Mouse (Mus musculus): Measurements from ENCODE around the gene Efna3.
A peak's percentile ranks its signal among the peaks of the same experiment; 100 is the strongest.

- peak; percentile 10; the same call in 1 of the 2 replicates for TF ChIP-seq CTCF (IDR thresholded peaks at IDR 0.05; ENCODE audit: low read depth, low read length)
- no peak for TF ChIP-seq POLR2A (IDR thresholded peaks at IDR 0.05; ENCODE audit: extremely low read depth, insufficient read depth, low read length)
Measured at GRCm38 (mm10) chr3:89315930-89316831, 6.6 kb downstream of the Efna3 start.

All from liver, adult 2 months (tissue).